Mouse (Mus musculus): ENCODE measurements around the gene Rgs7. TPM values are rescaled to one million over a fixed set of nuclear protein-coding genes. Genes with fewer than 3 reads are reported as not detected.

Gene Rgs7
- polyA plus RNA-seq, 1 experiment from 2014 or later, result 0.52 TPM

GRCm38 (mm10) chr1:175035461-175035860, 456.8 kb downstream of the Rgs7 start:
- H3K9ac ChIP-seq, result no peak overlapping the region
- H3K4me1 ChIP-seq, result 0 out of 2 replicates have a peak, but pooled peaks cover 10% of the 10 kb centered on the region
- H3K36me3 ChIP-seq, result no peaks in the 10 kb centered on the region
- no peak overlapping the region for H3K4me3 ChIP-seq
- no peaks in the 10 kb centered on the region for H3K27me3 ChIP-seq
- H3K4me2 ChIP-seq (replicated peaks), result no peak overlapping the region
- ATAC-seq (ENCODE audit: low FRiP score, low read depth), result peak; percentile 80
- no peak overlapping the region for H3K27ac ChIP-seq
- 18% methylated on average over 5 of the region's 5 CpGs for WGBS
- H3K9me3 ChIP-seq, result no peaks in the 10 kb centered on the region

DNA sequence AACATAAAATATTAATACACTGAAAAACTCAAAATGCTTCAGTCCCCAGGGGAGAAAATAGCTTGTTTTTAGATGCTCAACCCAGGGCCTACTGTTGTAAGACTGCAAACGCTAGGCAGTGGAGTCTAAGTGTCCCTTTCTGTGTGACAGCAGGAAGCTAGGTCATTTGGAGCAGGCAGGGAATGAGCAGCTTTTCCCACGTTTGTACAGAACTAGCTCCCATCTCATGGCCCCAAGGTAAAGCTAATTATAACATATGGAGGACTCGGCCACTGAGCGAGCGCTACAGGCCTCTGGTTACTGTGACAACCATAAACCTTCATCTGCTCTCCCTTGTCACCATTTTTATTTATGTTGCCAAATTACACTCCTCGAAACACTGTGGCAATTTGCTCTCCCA, 460.3 kb downstream of the Rgs7 start:
- H3K4me3 ChIP-seq, result no peak overlapping the region
- H3K36me3 ChIP-seq, result no peaks in the 10 kb centered on the region
- H3K4me1 ChIP-seq, result peaks cover 19% of the 10 kb centered on the region
- H3K27me3 ChIP-seq, result no peaks in the 10 kb centered on the region
- ATAC-seq (ENCODE audit: low FRiP score, low read depth), result no peak
- WGBS, result 14% methylated on average over 6 of the region's 6 CpGs
- no peak overlapping the region for H3K9ac ChIP-seq
- no peak overlapping the region for H3K4me2 ChIP-seq (replicated peaks)
- no peaks in the 10 kb centered on the region for H3K9me3 ChIP-seq
- no peak overlapping the region for H3K27ac ChIP-seq

GRCm38 (mm10) chr1:175028716-175029204, 463.5 kb downstream of the Rgs7 start:
- Histone ChIP-seq H3K9me3 (no peaks in the 10 kb centered on the region), H3K27me3 (no peaks in the 10 kb centered on the region), H3K36me3 (no peaks in the 10 kb centered on the region), H3K4me2 (replicated peaks) (peak overlapping the region; percentile 25), H3K4me3 (no peak overlapping the region), H3K9ac (no peak overlapping the region), H3K27ac (no peak overlapping the region; the same call in 1 of the 2 replicates), H3K4me1 (peaks cover 12% of the 10 kb centered on the region)
- peak; percentile 88 for ATAC-seq (ENCODE audit: low FRiP score, low read depth)
- 3% methylated on average over 9 of the region's 9 CpGs for WGBS

GRCm38 (mm10) chr1:175028267-175028666, 464.0 kb downstream of the Rgs7 start:
- Histone ChIP-seq H3K9me3 (no peaks in the 10 kb centered on the region), H3K36me3 (no peaks in the 10 kb centered on the region), H3K4me3 (no peak overlapping the region), H3K9ac (no peak overlapping the region), H3K27me3 (no peaks in the 10 kb centered on the region), H3K27ac (no peak overlapping the region), H3K4me1 (peaks cover 12% of the 10 kb centered on the region), H3K4me2 (replicated peaks) (no peak overlapping the region)
- peak; percentile 38; the same call in 1 of the 2 replicates for ATAC-seq (ENCODE audit: low FRiP score, low read depth)
- 11% methylated on average over 4 of the region's 4 CpGs for WGBS

- Histone ChIP-seq H3K9ac (no peak overlapping the region), H3K4me3 (no peak overlapping the region), H3K27ac (no peak overlapping the region), H3K4me2 (replicated peaks) (no peak overlapping the region), H3K27me3 (no peaks in the 10 kb centered on the region), H3K4me1 (peaks cover 9% of the 10 kb centered on the region), H3K9me3 (no peaks in the 10 kb centered on the region), H3K36me3 (no peaks in the 10 kb centered on the region)
- WGBS, result 69% methylated on average over 7 of the region's 7 CpGs
- no peak for ATAC-seq (ENCODE audit: low FRiP score, low read depth)
Measured at GRCm38 (mm10) chr1:175025781-175026309, 466.5 kb downstream of the Rgs7 start.

DNA sequence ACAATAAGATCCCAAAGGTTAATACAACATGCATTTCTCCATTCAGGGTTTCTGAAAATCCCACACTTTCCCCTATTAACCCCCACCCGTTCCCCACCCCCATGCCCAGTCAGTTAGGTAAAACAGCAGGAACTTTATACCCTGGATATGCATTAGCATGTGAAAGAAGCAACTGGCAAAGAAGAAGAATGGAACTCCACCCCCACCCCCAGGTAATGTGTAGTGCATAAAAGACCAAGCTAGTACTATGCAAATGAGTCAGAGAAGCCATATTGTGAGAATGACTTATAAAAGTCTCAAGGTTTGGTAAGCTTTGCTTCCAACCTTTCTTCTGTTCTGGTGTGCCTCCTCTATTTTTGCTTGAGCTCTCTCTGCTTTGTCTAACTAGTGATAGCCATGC, 468.2 kb downstream of the Rgs7 start:
- no peak overlapping the region for H3K4me2 ChIP-seq (replicated peaks)
- ATAC-seq (ENCODE audit: low FRiP score, low read depth), result no peak
- H3K4me1 ChIP-seq, result peaks cover 9% of the 10 kb centered on the region
- no peak overlapping the region for H3K4me3 ChIP-seq
- no peaks in the 10 kb centered on the region for H3K36me3 ChIP-seq
- 78% methylated on average over 1 of the region's 1 CpGs for WGBS
- H3K9ac ChIP-seq, result no peak overlapping the region
- no peaks in the 10 kb centered on the region for H3K27me3 ChIP-seq
- no peak overlapping the region for H3K27ac ChIP-seq
- no peaks in the 10 kb centered on the region for H3K9me3 ChIP-seq

Other genes starting within 250 kb of the Rgs7 start
- gene Kmo, start 127.9 kb upstream of the Rgs7 start, polyA plus RNA-seq (2015; fragmentation: Nextera tagmentation; extraction: Ambion mirVana), result 0.22 and 0.31 TPM in 2 replicates
- gene Fh1, start 133.1 kb upstream of the Rgs7 start, polyA plus RNA-seq (2015; fragmentation: Nextera tagmentation; extraction: Ambion mirVana), result 101 and 111 TPM in 2 replicates
- gene Opn3, start 200.3 kb upstream of the Rgs7 start, polyA plus RNA-seq (2015; fragmentation: Nextera tagmentation; extraction: Ambion mirVana), result 5.8 and 6.3 TPM in 2 replicates
- 1.4 and 1.7 TPM in 2 replicates for gene Chml, start 200.4 kb upstream of the Rgs7 start, polyA plus RNA-seq (2015; fragmentation: Nextera tagmentation; extraction: Ambion mirVana)
- gene Wdr64, start 206.1 kb upstream of the Rgs7 start, polyA plus RNA-seq (2015; fragmentation: Nextera tagmentation; extraction: Ambion mirVana), result not detected in 2 replicates